Mouse (Mus musculus): ENCODE measurements around the gene Lipe.

DNA sequence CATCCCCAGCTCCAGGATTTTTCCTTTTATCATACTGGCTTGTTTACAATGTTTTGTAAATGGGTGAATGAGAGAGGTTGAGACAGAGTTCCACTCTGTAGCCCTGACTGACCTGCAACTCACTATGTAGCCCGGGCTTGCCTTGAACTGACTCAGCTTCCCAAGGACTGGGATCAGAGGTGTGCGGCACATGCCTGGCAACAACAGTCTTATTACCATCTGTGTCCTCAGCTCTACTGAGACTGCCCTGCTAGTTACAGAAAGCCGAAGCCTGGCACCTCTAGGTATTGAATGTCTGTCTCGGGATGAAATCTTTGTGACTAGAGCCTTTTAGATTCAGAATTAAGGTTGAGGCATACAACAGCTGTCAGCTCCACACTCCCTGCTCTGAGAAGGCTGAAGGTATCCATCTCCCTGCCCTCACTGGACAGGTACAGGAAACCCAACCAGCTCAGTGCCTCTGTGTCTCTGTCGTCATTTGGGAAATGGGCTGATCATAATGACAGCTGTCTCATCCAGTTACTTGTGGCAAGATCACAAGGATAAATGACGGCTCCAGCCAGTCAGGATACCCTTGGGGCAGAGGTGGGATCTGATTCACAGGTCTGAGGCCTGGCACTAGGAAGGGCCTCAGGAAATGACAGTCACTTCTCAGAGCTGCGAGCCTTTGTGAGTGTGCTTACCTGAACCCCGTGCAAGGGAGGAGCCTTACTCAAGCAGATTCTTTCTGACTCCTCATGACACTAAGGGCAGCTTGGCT lies 4.9 kb downstream of the Lipe start:
- TF ChIP-seq CTCF (IDR thresholded peaks at IDR 0.05): no peak
- TF ChIP-seq EP300 (IDR thresholded peaks at IDR 0.05): no peak

All from lung, postnatal 0 days (tissue).